Mouse (Mus musculus) C2C12 (cell line): Measurements from ENCODE around the gene Ctr9.

Experiments used
- CTCF ChIP-seq: IDR thresholded peaks from one replicate; pipeline ENCODE4 v1.5.1; 2011; ENCODE audit not compliant: control insufficient read depth, insufficient read depth, insufficient read length
- MAX ChIP-seq: IDR thresholded peaks from one replicate; pipeline ENCODE4 v1.6.1; 2011; ENCODE audit warnings: mild to moderate bottlenecking, control low read depth
- MYOD1 ChIP-seq: IDR thresholded peaks from one replicate; pipeline ENCODE4 v1.6.1; 2011; ENCODE audit warnings: low read depth; ENCODE audit not compliant: control insufficient read depth, insufficient read length
- USF1 ChIP-seq: IDR thresholded peaks from one replicate; pipeline ENCODE4 v1.6.1; 2011; ENCODE audit warnings: low read depth, mild to moderate bottlenecking, control low read depth, moderate library complexity

- TF ChIP-seq USF1: no peak
- TF ChIP-seq CTCF: no peak
- no peak for TF ChIP-seq MAX
- no peak for TF ChIP-seq MYOD1
Observed at GRCm38 (mm10) chr7:111069439-111070166, 40.9 kb downstream of the Ctr9 start.
